Mouse (Mus musculus): ENCODE measurements around the gene Serp1. TPM values are rescaled to one million over a fixed set of nuclear protein-coding genes. Genes with fewer than 3 reads are reported as not detected.

Gene Serp1
- polyA plus RNA-seq, 1 experiment from 2014 or later, result 157 TPM

GRCm38 (mm10) chr3:58520286-58520685, 5.4 kb downstream of the Serp1 start:
- Histone ChIP-seq H3K4me2 (replicated peaks) (no peak overlapping the region), H3K4me1 (peaks cover 9% of the 10 kb centered on the region), H3K9ac (no peak overlapping the region), H3K9me3 (no peaks in the 10 kb centered on the region), H3K36me3 (peaks cover 18% of the 10 kb centered on the region), H3K4me3 (no peak overlapping the region), H3K27ac (no peak overlapping the region), H3K27me3 (no peaks in the 10 kb centered on the region)
- WGBS, result 75% methylated on average over 6 of the region's 6 CpGs
- no peak for ATAC-seq (ENCODE audit: insufficient number of reproducible peaks, insufficient read depth, low FRiP score, low TSS enrichment)

DNA sequence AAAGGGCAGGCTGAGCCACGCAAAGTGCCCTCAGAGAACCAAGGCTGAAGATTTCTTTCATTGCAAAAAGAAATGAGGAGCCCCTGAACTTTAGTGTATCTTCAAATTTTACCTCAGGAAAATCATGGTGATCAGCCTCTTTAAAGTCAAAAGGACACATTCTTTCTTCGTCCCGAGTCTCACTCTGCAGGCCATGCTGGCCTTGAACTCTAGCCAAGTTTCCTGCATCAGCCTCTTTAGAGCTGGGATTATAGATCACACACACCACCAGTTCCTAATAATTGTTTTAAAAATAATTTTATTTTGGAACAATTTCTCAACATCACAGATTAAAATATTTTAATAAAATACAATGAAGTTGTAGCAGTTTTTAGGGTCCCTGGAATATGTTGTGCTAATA, 6.2 kb downstream of the Serp1 start:
- H3K9ac ChIP-seq, result no peak overlapping the region
- WGBS, result 88% methylated on average over 3 of the region's 3 CpGs
- no peak overlapping the region for H3K4me3 ChIP-seq
- H3K4me2 ChIP-seq (replicated peaks), result no peak overlapping the region
- peaks cover 9% of the 10 kb centered on the region for H3K4me1 ChIP-seq
- H3K9me3 ChIP-seq, result no peaks in the 10 kb centered on the region
- peaks cover 18% of the 10 kb centered on the region for H3K36me3 ChIP-seq
- H3K27me3 ChIP-seq, result no peaks in the 10 kb centered on the region
- ATAC-seq (ENCODE audit: insufficient number of reproducible peaks, insufficient read depth, low FRiP score, low TSS enrichment), result no peak
- H3K27ac ChIP-seq, result no peak overlapping the region

- H3K4me1 ChIP-seq, result peaks cover 3% of the 10 kb centered on the region
- no peak overlapping the region for H3K4me3 ChIP-seq
- ATAC-seq (ENCODE audit: insufficient number of reproducible peaks, insufficient read depth, low FRiP score, low TSS enrichment), result no peak
- no peak overlapping the region for H3K4me2 ChIP-seq (replicated peaks)
- no peak overlapping the region for H3K27ac ChIP-seq
- WGBS, result 87% methylated on average over 2 of the region's 2 CpGs
- H3K9ac ChIP-seq, result no peak overlapping the region
- H3K27me3 ChIP-seq, result no peaks in the 10 kb centered on the region
- H3K9me3 ChIP-seq, result no peaks in the 10 kb centered on the region
- H3K36me3 ChIP-seq, result peaks cover 18% of the 10 kb centered on the region
Observed at GRCm38 (mm10) chr3:58518962-58519361, 6.7 kb downstream of the Serp1 start.

DNA sequence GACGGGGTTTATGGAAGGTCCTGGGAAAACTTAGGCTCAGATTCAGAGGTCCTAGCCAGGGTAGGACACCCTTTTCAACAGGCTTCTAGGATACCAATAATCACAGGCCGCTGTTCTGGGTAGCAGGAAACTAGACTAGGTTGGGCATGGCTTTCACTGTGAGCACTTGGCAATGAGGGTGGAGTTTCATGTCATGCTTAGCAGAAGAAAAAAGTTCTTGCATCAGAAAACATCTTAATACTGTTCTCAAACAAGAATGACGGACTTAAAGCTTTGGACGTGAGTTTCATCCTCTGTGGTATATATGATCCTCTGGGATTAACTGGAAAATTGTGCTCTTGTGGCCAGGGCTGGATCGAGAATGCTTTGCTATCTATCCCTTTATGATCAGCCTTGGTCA, 7.9 kb downstream of the Serp1 start:
- WGBS, result 80% methylated on average over 5 of the region's 5 CpGs
- no peak overlapping the region for H3K9ac ChIP-seq
- H3K4me1 ChIP-seq, result no peaks in the 10 kb centered on the region

DNA sequence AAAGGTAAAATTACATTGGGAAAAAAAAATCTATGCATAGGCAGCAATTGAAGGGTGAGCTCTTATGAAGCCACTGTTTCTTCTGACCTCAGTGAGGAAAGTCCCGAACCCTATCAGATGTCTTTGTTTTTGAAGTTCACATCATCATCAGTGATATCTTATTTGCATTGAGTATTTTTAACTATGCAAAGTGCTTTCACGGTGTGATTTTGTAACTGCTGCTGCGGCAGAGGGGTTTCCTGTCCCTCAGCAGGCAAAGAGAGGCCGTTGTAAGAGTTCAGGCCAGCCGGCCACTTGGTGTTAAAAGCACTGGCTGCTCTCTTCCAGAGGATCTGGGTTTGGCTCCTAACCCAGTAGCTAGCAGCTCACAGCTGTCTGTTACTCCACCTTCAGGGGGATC, 8.4 kb downstream of the Serp1 start:
- no peak overlapping the region for H3K9ac ChIP-seq
- H3K27me3 ChIP-seq, result no peaks in the 10 kb centered on the region
- ATAC-seq (ENCODE audit: insufficient number of reproducible peaks, insufficient read depth, low FRiP score, low TSS enrichment), result no peak
- H3K4me3 ChIP-seq, result no peak overlapping the region
- 70% methylated on average over 5 of the region's 5 CpGs for WGBS
- H3K4me1 ChIP-seq, result no peaks in the 10 kb centered on the region
- H3K9me3 ChIP-seq, result no peaks in the 10 kb centered on the region
- H3K36me3 ChIP-seq, result peaks cover 12% of the 10 kb centered on the region
- no peak overlapping the region for H3K27ac ChIP-seq
- H3K4me2 ChIP-seq (replicated peaks), result no peak overlapping the region

More for the DNA sequence above, 7.9 kb downstream of the Serp1 start:
- Histone ChIP-seq H3K27ac (no peak overlapping the region), H3K27me3 (no peaks in the 10 kb centered on the region), H3K4me3 (no peak overlapping the region), H3K36me3 (peaks cover 15% of the 10 kb centered on the region), H3K4me2 (replicated peaks) (no peak overlapping the region), H3K9me3 (no peaks in the 10 kb centered on the region)
- ATAC-seq (ENCODE audit: insufficient number of reproducible peaks, insufficient read depth, low FRiP score, low TSS enrichment), result no peak

- Histone ChIP-seq H3K4me3 (no peak overlapping the region), H3K36me3 (peaks cover 9% of the 10 kb centered on the region), H3K27me3 (no peaks in the 10 kb centered on the region), H3K9ac (no peak overlapping the region), H3K4me1 (no peaks in the 10 kb centered on the region), H3K9me3 (no peaks in the 10 kb centered on the region), H3K27ac (no peak overlapping the region), H3K4me2 (replicated peaks) (no peak overlapping the region)
- ATAC-seq (ENCODE audit: insufficient number of reproducible peaks, insufficient read depth, low FRiP score, low TSS enrichment), result no peak
- WGBS, result 63% methylated on average over 7 of the region's 7 CpGs
Observed at GRCm38 (mm10) chr3:58516602-58516976, 9.1 kb downstream of the Serp1 start.

GRCm38 (mm10) chr3:58515947-58516601, 9.6 kb downstream of the Serp1 start:
- Histone ChIP-seq H3K4me1 (no peaks in the 10 kb centered on the region), H3K27me3 (no peaks in the 10 kb centered on the region), H3K9me3 (no peaks in the 10 kb centered on the region), H3K4me3 (no peak overlapping the region), H3K36me3 (peaks cover 4% of the 10 kb centered on the region), H3K27ac (no peak overlapping the region), H3K9ac (no peak overlapping the region), H3K4me2 (replicated peaks) (no peak overlapping the region)
- 62% methylated on average over 1 of the region's 1 CpGs for WGBS
- no peak for ATAC-seq (ENCODE audit: insufficient number of reproducible peaks, insufficient read depth, low FRiP score, low TSS enrichment)

- Histone ChIP-seq H3K4me3 (no peak overlapping the region), H3K36me3 (no peaks in the 10 kb centered on the region), H3K27ac (no peak overlapping the region), H3K4me1 (no peaks in the 10 kb centered on the region), H3K4me2 (replicated peaks) (no peak overlapping the region), H3K9me3 (no peaks in the 10 kb centered on the region), H3K9ac (no peak overlapping the region), H3K27me3 (no peaks in the 10 kb centered on the region)
- 81% methylated on average over 4 of the region's 4 CpGs for WGBS
- no peak for ATAC-seq (ENCODE audit: insufficient number of reproducible peaks, insufficient read depth, low FRiP score, low TSS enrichment)
Observed at GRCm38 (mm10) chr3:58513483-58513882, 12.2 kb downstream of the Serp1 start.

DNA sequence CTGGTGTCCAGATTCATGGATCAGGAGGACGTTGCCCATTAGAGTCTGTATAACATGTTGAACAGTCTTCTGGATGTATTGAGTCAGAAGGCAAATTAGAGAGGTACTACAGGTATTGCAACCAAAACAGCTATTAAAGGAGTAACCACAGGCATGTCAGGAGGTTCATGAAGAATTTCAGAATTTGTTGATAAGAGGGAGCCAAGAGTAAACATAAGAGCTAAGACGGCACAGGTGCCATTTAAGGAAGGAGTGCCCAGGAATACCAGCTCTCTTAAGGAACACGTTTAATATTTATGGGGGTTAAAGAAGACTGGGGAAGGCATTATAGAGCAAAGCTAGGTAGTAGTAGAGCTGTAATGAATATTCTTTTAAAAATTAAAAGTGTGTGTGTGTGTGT, 13.0 kb downstream of the Serp1 start:
- Histone ChIP-seq H3K9ac (no peak overlapping the region), H3K27ac (no peak overlapping the region), H3K36me3 (no peaks in the 10 kb centered on the region), H3K27me3 (no peaks in the 10 kb centered on the region), H3K9me3 (no peaks in the 10 kb centered on the region), H3K4me1 (no peaks in the 10 kb centered on the region), H3K4me2 (replicated peaks) (no peak overlapping the region), H3K4me3 (no peak overlapping the region)
- 82% methylated on average over 3 of the region's 3 CpGs for WGBS
- no peak for ATAC-seq (ENCODE audit: insufficient number of reproducible peaks, insufficient read depth, low FRiP score, low TSS enrichment)

DNA sequence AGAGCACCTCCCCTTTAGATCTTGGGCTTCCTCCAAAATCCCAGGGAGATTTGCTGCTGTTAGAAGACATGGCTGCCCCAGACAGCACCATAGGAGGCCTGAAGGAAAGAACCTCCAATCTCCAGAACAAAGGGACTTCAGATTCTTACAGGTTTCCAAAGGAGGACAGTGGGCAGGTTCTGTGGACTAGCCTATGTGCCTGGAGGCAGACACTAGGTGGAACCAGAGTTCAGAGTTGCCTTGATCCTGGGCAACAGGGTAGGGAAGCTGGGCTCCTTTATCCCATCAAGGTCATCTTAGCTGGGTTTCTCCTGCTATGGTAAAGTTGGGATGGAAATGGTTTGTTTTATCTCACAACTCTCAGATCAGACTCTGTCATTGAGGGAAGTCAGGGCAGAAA, 14.1 kb downstream of the Serp1 start:
- no peak overlapping the region for H3K4me2 ChIP-seq (replicated peaks)
- no peaks in the 10 kb centered on the region for H3K4me1 ChIP-seq
- ATAC-seq (ENCODE audit: insufficient number of reproducible peaks, insufficient read depth, low FRiP score, low TSS enrichment), result no peak
- H3K9me3 ChIP-seq, result no peaks in the 10 kb centered on the region
- no peak overlapping the region for H3K9ac ChIP-seq
- no peaks in the 10 kb centered on the region for H3K36me3 ChIP-seq
- H3K27me3 ChIP-seq, result no peaks in the 10 kb centered on the region
- no peak overlapping the region for H3K4me3 ChIP-seq
- no peak overlapping the region for H3K27ac ChIP-seq

DNA sequence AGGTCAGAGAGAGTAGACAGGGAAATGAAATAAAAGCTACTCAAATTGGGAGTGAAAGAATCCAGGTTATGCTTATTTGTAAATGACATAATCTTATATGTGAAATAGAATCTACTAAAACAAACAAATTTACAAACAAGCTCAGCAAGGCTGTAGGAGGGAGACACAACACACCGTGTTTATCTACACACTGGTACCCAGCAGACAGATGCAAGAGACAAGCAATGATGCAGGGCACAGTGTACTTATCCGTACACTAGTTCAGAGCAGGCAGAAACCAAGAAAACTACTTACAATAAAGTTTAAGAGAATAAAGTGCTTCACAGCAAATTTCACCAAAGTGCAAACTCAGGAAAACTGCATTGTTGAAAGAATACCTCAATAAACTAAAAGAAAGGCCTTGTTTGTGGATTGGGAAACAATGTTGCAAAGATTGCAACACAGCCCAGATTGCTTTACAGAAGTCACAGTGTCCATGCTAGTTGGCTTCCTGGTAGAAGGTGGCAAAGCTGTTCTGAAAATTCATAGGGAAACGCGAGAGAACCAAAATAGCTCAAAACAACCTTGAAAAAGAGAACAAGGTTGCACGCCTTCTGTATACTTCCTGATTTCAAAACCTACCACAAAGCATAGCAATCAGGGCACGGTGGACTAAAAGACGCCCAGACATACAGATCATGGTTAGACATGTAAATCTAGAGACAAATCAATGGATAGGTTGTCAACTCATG, 17.5 kb downstream of the Serp1 start:
- Histone ChIP-seq H3K27ac (no peak overlapping the region), H3K4me2 (replicated peaks) (no peak overlapping the region), H3K36me3 (no peaks in the 10 kb centered on the region), H3K27me3 (no peaks in the 10 kb centered on the region), H3K4me1 (no peaks in the 10 kb centered on the region), H3K4me3 (no peak overlapping the region), H3K9me3 (no peaks in the 10 kb centered on the region), H3K9ac (no peak overlapping the region)
- ATAC-seq (ENCODE audit: insufficient number of reproducible peaks, insufficient read depth, low FRiP score, low TSS enrichment), result no peak
- 84% methylated on average over 7 of the region's 7 CpGs for WGBS

GRCm38 (mm10) chr3:58504676-58505075, 21.0 kb downstream of the Serp1 start:
- no peak overlapping the region for H3K27ac ChIP-seq
- H3K4me1 ChIP-seq, result no peaks in the 10 kb centered on the region
- H3K4me2 ChIP-seq (replicated peaks), result no peak overlapping the region
- H3K27me3 ChIP-seq, result no peaks in the 10 kb centered on the region
- H3K9ac ChIP-seq, result no peak overlapping the region
- H3K9me3 ChIP-seq, result no peaks in the 10 kb centered on the region
- no peaks in the 10 kb centered on the region for H3K36me3 ChIP-seq
- H3K4me3 ChIP-seq, result no peak overlapping the region
- no peak for ATAC-seq (ENCODE audit: insufficient number of reproducible peaks, insufficient read depth, low FRiP score, low TSS enrichment)
